Mouse (Mus musculus) heart, adult 11 months (tissue): Measurements from ENCODE around the gene Ifitm10.
"Not testable (repeated sequence)": the region's sequence is repeated elsewhere in the genome, so short reads cannot be mapped to it uniquely, and the experiment has no call there.

ENCODE experiments used
- DNase-seq: peaks from one replicate; pipeline ENCODE4 v3.0.0; 2022

Gene Ifitm10

GRCm38 (mm10) chr7:142373641-142374412 lies at the start of gene Ifitm10:
Gene Ifitm10 (minus strand): TSS chr7:142373753.
- DNase-seq: peak; percentile 92

GRCm38 (mm10) chr7:142421826-142422225 lies 48.3 kb upstream of the Ifitm10 start:
- no peak for DNase-seq

GRCm38 (mm10) chr7:142419887-142420286 lies 46.3 kb upstream of the Ifitm10 start:
- no peak for DNase-seq

GRCm38 (mm10) chr7:142418679-142419078 lies 45.1 kb upstream of the Ifitm10 start:
- no peak for DNase-seq

- peak; percentile 95 for DNase-seq
Measured at GRCm38 (mm10) chr7:142418027-142418426, 44.5 kb upstream of the Ifitm10 start.

- DNase-seq: peak; percentile 91
Measured at GRCm38 (mm10) chr7:142416225-142416624, 42.7 kb upstream of the Ifitm10 start.

- DNase-seq: peak; percentile 94
Measured at GRCm38 (mm10) chr7:142415314-142415713, 41.8 kb upstream of the Ifitm10 start.

- no peak for DNase-seq
Measured at GRCm38 (mm10) chr7:142413285-142413684, 39.7 kb upstream of the Ifitm10 start.

- DNase-seq: no peak
Measured at GRCm38 (mm10) chr7:142409603-142410002, 36.0 kb upstream of the Ifitm10 start.

- DNase-seq: no peak
Measured at GRCm38 (mm10) chr7:142408686-142409085, 35.1 kb upstream of the Ifitm10 start.

GRCm38 (mm10) chr7:142407935-142408334 lies 34.4 kb upstream of the Ifitm10 start:
- no peak for DNase-seq

GRCm38 (mm10) chr7:142405134-142405533 lies 31.6 kb upstream of the Ifitm10 start:
- DNase-seq: not testable (repeated sequence)

GRCm38 (mm10) chr7:142403591-142403990 lies 30.0 kb upstream of the Ifitm10 start:
- no peak for DNase-seq

- DNase-seq: peak; percentile 92
Measured at GRCm38 (mm10) chr7:142400750-142401142, 27.2 kb upstream of the Ifitm10 start.

GRCm38 (mm10) chr7:142400112-142400749 lies 26.7 kb upstream of the Ifitm10 start:
- peak; percentile 87 for DNase-seq

GRCm38 (mm10) chr7:142399250-142399649 lies 25.7 kb upstream of the Ifitm10 start:
- DNase-seq: peak; percentile 93

- DNase-seq: peak; percentile 97
Measured at GRCm38 (mm10) chr7:142398052-142398451, 24.5 kb upstream of the Ifitm10 start.

- DNase-seq: peak; percentile 89
Measured at GRCm38 (mm10) chr7:142396611-142397010, 23.1 kb upstream of the Ifitm10 start.

GRCm38 (mm10) chr7:142395472-142395871 lies 21.9 kb upstream of the Ifitm10 start:
- no peak for DNase-seq

- peak; percentile 96 for DNase-seq
Measured at GRCm38 (mm10) chr7:142394261-142395190, 21.0 kb upstream of the Ifitm10 start.

- DNase-seq: peak; percentile 94
Measured at GRCm38 (mm10) chr7:142393191-142393590, 19.6 kb upstream of the Ifitm10 start.

- DNase-seq: no peak
Measured at GRCm38 (mm10) chr7:142391609-142392008, 18.1 kb upstream of the Ifitm10 start.

GRCm38 (mm10) chr7:142391108-142391507 lies 17.6 kb upstream of the Ifitm10 start:
- no peak for DNase-seq
